Mouse (Mus musculus) heart, postnatal 0 days (tissue): Measurements from ENCODE around the gene Gm5930. TPM values are rescaled to one million over a fixed set of nuclear protein-coding genes. Genes with fewer than 3 reads are reported as not detected.

Experiments used
- polyA plus RNA-seq: library from polyadenylated mRNA; unstranded; fragments of >200 nt; fragmentation: Nextera tagmentation; extraction: Ambion mirVana; gene quantifications from 2 replicates; pipeline ENCODE4 v1.2.1, GENCODE M21; 2015
- total RNA-seq: library from RNA; depleted of rRNA; stranded (reverse); fragments of >200 nt; gene quantifications from 2 replicates; pipeline ENCODE4 v1.2.3, GENCODE M21; 2014; ENCODE audit warnings: low replicate concordance; rRNA removed

The Gm5930 gene
- total and polyA plus RNA-seq, 2 experiments from 2014 or later = not detected

Other genes with a start within 250 kb of the Gm5930 start
- gene Ear2, start 235.9 kb downstream of the Gm5930 start, total RNA-seq = not detected in 2 replicates
- 0.38 and 0.45 TPM in 2 replicates for gene Ear2, start 235.9 kb downstream of the Gm5930 start, polyA plus RNA-seq
- gene Gm3327, start 214.7 kb downstream of the Gm5930 start, total RNA-seq = not detected in 2 replicates
- gene Gm3327, start 214.7 kb downstream of the Gm5930 start, polyA plus RNA-seq = not detected in 2 replicates
- not detected in 2 replicates for gene Gm8212, start 140.9 kb downstream of the Gm5930 start, total RNA-seq
- not detected in 2 replicates for gene Gm8212, start 140.9 kb downstream of the Gm5930 start, polyA plus RNA-seq
- gene 4930503E14Rik, start 125.3 kb downstream of the Gm5930 start, total RNA-seq = not detected in 2 replicates
- gene 4930503E14Rik, start 125.3 kb downstream of the Gm5930 start, polyA plus RNA-seq = not detected in 2 replicates
- gene Gm8220, start 53.0 kb downstream of the Gm5930 start, total RNA-seq = not detected in 2 replicates
- gene Gm8220, start 53.0 kb downstream of the Gm5930 start, polyA plus RNA-seq = not detected in 2 replicates
- not detected in 2 replicates for gene Gm8229, start 26.8 kb upstream of the Gm5930 start, total RNA-seq
- gene Gm8229, start 26.8 kb upstream of the Gm5930 start, polyA plus RNA-seq = not detected in 2 replicates
- gene Gm3371, start 72.1 kb upstream of the Gm5930 start, total RNA-seq = not detected in 2 replicates
- gene Gm3371, start 72.1 kb upstream of the Gm5930 start, polyA plus RNA-seq = not detected in 2 replicates
- gene Gm8232, start 95.1 kb upstream of the Gm5930 start, total RNA-seq = not detected in 2 replicates
- gene Gm8232, start 95.1 kb upstream of the Gm5930 start, polyA plus RNA-seq = not detected in 2 replicates
- gene BC061237, start 153.9 kb upstream of the Gm5930 start, total RNA-seq = not detected in 2 replicates
- gene BC061237, start 153.9 kb upstream of the Gm5930 start, polyA plus RNA-seq = not detected in 2 replicates
- gene Gm17093, start 179.7 kb upstream of the Gm5930 start, total RNA-seq = not detected in 2 replicates
- gene Gm17093, start 179.7 kb upstream of the Gm5930 start, polyA plus RNA-seq = not detected in 2 replicates
- gene Gm8247, start 244.6 kb upstream of the Gm5930 start, total RNA-seq = not detected in 2 replicates
- gene Gm8247, start 244.6 kb upstream of the Gm5930 start, polyA plus RNA-seq = not detected in 2 replicates